In the genomic region with DNA sequence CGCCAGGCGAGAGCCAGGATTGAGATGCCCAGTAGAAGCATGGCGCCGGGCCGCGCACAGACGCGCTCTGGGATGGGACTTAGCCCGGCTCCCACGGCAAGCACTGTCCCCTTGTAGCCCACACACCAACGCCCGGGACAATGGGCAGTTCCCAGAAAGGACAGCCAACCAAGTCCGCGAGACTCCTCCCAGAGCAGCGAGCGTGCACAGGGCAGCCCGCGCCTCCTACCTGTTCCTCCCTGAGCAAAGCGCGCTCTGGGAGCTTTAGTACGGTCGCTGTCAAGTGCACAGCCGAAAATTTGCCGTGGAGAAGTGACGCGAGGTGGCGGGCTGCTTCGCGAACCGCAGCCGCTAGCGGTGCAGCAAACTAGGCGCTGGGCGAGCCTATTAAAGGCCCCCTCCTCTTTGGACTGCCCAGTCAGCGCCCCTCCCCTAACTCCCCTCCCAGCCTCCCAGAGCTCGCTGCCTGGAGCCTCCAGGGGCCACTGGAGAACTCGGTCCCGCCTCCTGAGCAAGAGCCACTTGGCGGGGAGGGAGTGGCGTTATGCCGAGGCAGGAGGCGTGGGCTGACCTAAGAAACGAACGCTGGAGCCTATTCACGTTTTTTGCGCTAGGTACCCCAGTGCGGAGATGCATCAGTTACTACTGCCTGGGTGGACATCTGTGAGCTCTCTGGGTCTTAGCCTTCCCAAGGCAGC, we compare ENCODE assay signal across 8 mouse cellular contexts. TPM values are rescaled to one million over a fixed set of nuclear protein-coding genes. Genes with fewer than 3 reads are reported as not detected.
DNase-seq lines count a peak whose midpoint lies in the region; ATAC-seq and TF ChIP-seq lines count a peak whose summit lies in the region.

Gene Adamts15, minus strand, starts transcription at position 256 of the 698 bp plus-strand sequence.

- H3K4me3 ChIP-seq in cerebellum, adult 2 months (replicated peaks; ENCODE audit: insufficient read depth, low read depth, low read length): peak within 1 kb of the TSS; percentile 30
- H3K4me3 ChIP-seq in intestine, embryonic 14.5 days (ENCODE audit: low read depth, low read length): peak within 1 kb of the TSS; percentile 60
- peak within 1 kb of the TSS; percentile 53 for H3K4me3 ChIP-seq in liver, embryonic 11.5 days (ENCODE audit: low read depth, low read length)
- peak within 1 kb of the TSS; percentile 49 for H3K4me3 ChIP-seq in neural tube, embryonic 11.5 days (ENCODE audit: low read depth, low read length)

- no peaks in the 10 kb centered on the region for H3K9me3 ChIP-seq in intestine, embryonic 14.5 days (ENCODE audit: control insufficient read depth, low read length)
- H3K9me3 ChIP-seq in liver, embryonic 11.5 days (ENCODE audit: control insufficient read depth, low read length): no peaks in the 10 kb centered on the region
- no peaks in the 10 kb centered on the region for H3K9me3 ChIP-seq in neural tube, embryonic 11.5 days (ENCODE audit: control insufficient read depth, low read length)

- TF ChIP-seq CTCF in cerebellum, adult 2 months (IDR thresholded peaks at IDR 0.05; ENCODE audit: borderline replicate concordance, insufficient read depth, low read depth, low read length): no peak

- H3K4me1 ChIP-seq in cerebellum, adult 2 months (ENCODE audit: control insufficient read depth, insufficient read depth, low read length): no peaks in the 10 kb centered on the region; the same call in 1 of the 2 replicates
- H3K4me1 ChIP-seq in intestine, embryonic 14.5 days (replicated peaks; ENCODE audit: control insufficient read depth, insufficient read depth, low read length): peaks cover 24% of the 10 kb centered on the region
- H3K4me1 ChIP-seq in liver, embryonic 11.5 days (replicated peaks; ENCODE audit: control insufficient read depth, insufficient read depth, low read length): no peaks in the 10 kb centered on the region
- H3K4me1 ChIP-seq in neural tube, embryonic 11.5 days (ENCODE audit: control insufficient read depth, insufficient read depth, low read length): no peaks in the 10 kb centered on the region

- TF ChIP-seq POLR2A in cerebellum, adult 2 months (IDR thresholded peaks at IDR 0.05; ENCODE audit: borderline replicate concordance, insufficient read depth, low read length): no peak

- no peaks in the 10 kb centered on the region for H3K36me3 ChIP-seq in intestine, embryonic 14.5 days (ENCODE audit: control insufficient read depth, insufficient read depth, low read length)
- no peaks in the 10 kb centered on the region for H3K36me3 ChIP-seq in liver, embryonic 11.5 days (ENCODE audit: control insufficient read depth, insufficient read depth, low read length)
- no peaks in the 10 kb centered on the region for H3K36me3 ChIP-seq in neural tube, embryonic 11.5 days (ENCODE audit: control insufficient read depth, insufficient read depth, low read length)

- no peak within 1 kb of the TSS for H3K27ac ChIP-seq in cerebellum, adult 2 months (ENCODE audit: insufficient read depth, low read length)
- no peak within 1 kb of the TSS for H3K27ac ChIP-seq in intestine, embryonic 14.5 days (ENCODE audit: low read depth)
- no peak within 1 kb of the TSS for H3K27ac ChIP-seq in liver, embryonic 11.5 days (ENCODE audit: low read depth, low read length)
- H3K27ac ChIP-seq in neural tube, embryonic 11.5 days (ENCODE audit: low read depth, low read length): no peak within 1 kb of the TSS

- peak; percentile 28 to 34 for DNase-seq in cerebellum, adult 2 months
- peak; percentile 84 for DNase-seq in embryo, embryonic 10 days (ENCODE audit: low spot score)
- peak; percentile 59 to 79 for DNase-seq in gastrocnemius, postnatal 4 days (ENCODE audit: low spot score in 2 of 2)
- DNase-seq in intestine, embryonic 14.5 days (ENCODE audit: low spot score): peak; percentile 84
- DNase-seq in liver, embryonic 11.5 days (ENCODE audit: low spot score): peak; percentile 46
- peak; percentile 77 for DNase-seq in neural tube, embryonic 11.5 days (ENCODE audit: low spot score)
- peak; percentile 90 for DNase-seq in yolk sac, embryonic 10.5 days (ENCODE audit: low spot score)

- WGBS in cerebellum, adult 2 months: under 1% methylated on average over 47 of the region's 47 CpGs
- under 1% methylated on average over 47 of the region's 47 CpGs for WGBS in intestine, embryonic 14.5 days
- WGBS in liver, embryonic 11.5 days: under 1% methylated on average over 47 of the region's 47 CpGs
- under 1% methylated on average over 46 of the region's 47 CpGs for WGBS in neural tube, embryonic 11.5 days

- peak within 1 kb of the TSS; percentile 95 for H3K4me2 ChIP-seq in intestine, embryonic 14.5 days (ENCODE audit: low read length)
- peak within 1 kb of the TSS; percentile 73 for H3K4me2 ChIP-seq in liver, embryonic 11.5 days
- peak within 1 kb of the TSS; percentile 65 for H3K4me2 ChIP-seq in neural tube, embryonic 11.5 days (ENCODE audit: low read depth)

- no peaks in the 10 kb centered on the region for H3K27me3 ChIP-seq in cerebellum, adult 2 months (ENCODE audit: control insufficient read depth, insufficient read depth, low read length)
- H3K27me3 ChIP-seq in intestine, embryonic 14.5 days (replicated peaks; ENCODE audit: control insufficient read depth, insufficient read depth, low read length): peaks cover 17% of the 10 kb centered on the region; the same call in 1 of the 2 replicates
- H3K27me3 ChIP-seq in liver, embryonic 11.5 days (replicated peaks; ENCODE audit: control insufficient read depth, insufficient read depth, low read length): peaks cover 26% of the 10 kb centered on the region
- H3K27me3 ChIP-seq in neural tube, embryonic 11.5 days (ENCODE audit: control insufficient read depth, insufficient read depth, low read length): peaks cover 10% of the 10 kb centered on the region

- H3K9ac ChIP-seq in intestine, embryonic 14.5 days (ENCODE audit: low read length): peak within 1 kb of the TSS; percentile 50
- no peak within 1 kb of the TSS for H3K9ac ChIP-seq in liver, embryonic 11.5 days (ENCODE audit: low read depth, low read length)
- peak within 1 kb of the TSS; percentile 47 for H3K9ac ChIP-seq in neural tube, embryonic 11.5 days (ENCODE audit: low read length)

- no peak for ATAC-seq in cerebellum, adult (ENCODE audit: insufficient number of reproducible peaks, low FRiP score, low TSS enrichment)
- peak; percentile 80 for ATAC-seq in intestine, embryonic 14.5 days (replicated peaks; ENCODE audit: low FRiP score, low TSS enrichment, low read depth)
- ATAC-seq in liver, embryonic 11.5 days (replicated peaks; ENCODE audit: low FRiP score): peak; percentile 54
- ATAC-seq in neural tube, embryonic 11.5 days (ENCODE audit: insufficient read depth, low FRiP score, low TSS enrichment): peak; percentile 84; the same call in 1 of the 2 replicates

RNA-seq across cellular contexts. Expression of gene Adamts15, which starts in this region (rescaled TPM):
- 5.6 and 6.4 TPM in 2 replicates for polyA plus RNA-seq in cerebellum, adult 2 months (2012; rRNA removed)
- 10 to 100 TPM; 12.6 to 15.4 TPM for total RNA-seq in gastrocnemius, postnatal 4 days (2021)
- polyA plus RNA-seq in intestine, embryonic 14.5 days (2014; fragmentation: Nextera tagmentation; extraction: Ambion mirVana): 7.3 and 7.8 TPM in 2 replicates
- polyA plus RNA-seq in liver, embryonic 11.5 days (2014; fragmentation: Nextera tagmentation; extraction: Ambion mirVana): 2.5 and 3.0 TPM in 2 replicates
- polyA plus RNA-seq in neural tube, embryonic 11.5 days (2014; fragmentation: Nextera tagmentation; extraction: Ambion mirVana): 4.0 and 5.7 TPM in 2 replicates

Comparison
In these comparisons a context has a peak if more than half of its experiments do, and no peak if none do; other contexts are left out.
1. DNase-seq: peak in every context shown above with its lines; median percentile 90 in yolk sac, embryonic 10.5 days; 84 in embryo, embryonic 10 days; 84 in intestine, embryonic 14.5 days; 77 in neural tube, embryonic 11.5 days; 69 in gastrocnemius, postnatal 4 days; 46 in liver, embryonic 11.5 days; 31 in cerebellum, adult 2 months.